Mouse (Mus musculus) megakaryocyte, embryonic 14.5 days (primary cell): ENCODE data around the gene Stap1.

Experiments
- FLI1 ChIP-seq: IDR thresholded peaks from 2 replicates; pipeline ENCODE4 v1.6.1; 2012; ENCODE audit warnings: low read length, inconsistent platforms, mixed read lengths
- GATA1 ChIP-seq: IDR thresholded peaks from 3 replicates; pipeline ENCODE4 v1.6.1; 2012; ENCODE audit warnings: mixed read lengths, low read length, inconsistent platforms, borderline replicate concordance

DNA sequence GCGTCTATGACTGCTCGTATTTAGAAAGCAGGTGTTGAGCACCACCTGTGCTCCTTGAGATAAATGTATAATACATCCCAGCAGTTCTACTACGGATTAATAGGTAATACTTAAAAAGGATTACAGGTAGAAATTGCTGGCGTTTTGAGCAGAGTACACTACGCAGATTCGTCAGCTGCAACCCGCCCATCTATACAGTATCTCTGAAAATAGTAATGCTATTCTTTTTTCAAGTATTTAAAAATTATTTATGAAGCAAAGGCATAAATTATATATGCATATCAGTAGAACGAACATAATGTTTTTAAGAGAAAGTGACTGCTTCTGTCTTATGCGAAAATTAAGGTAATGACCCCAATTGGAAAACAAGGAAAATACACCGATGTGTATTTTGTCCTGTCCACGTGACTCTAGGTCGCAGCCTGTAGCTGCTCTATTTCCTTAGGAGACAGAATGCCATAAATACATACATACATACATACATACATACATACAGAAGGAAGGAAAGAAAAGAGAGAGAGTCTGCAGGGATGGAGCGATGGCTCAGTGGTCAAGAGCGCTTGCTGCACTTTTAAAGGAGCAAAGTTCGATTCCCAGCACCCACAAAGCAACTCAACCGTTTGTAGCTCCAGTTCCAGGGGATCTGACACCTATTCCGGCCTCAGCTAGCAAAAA, 5.5 kb upstream of the Stap1 start:
- TF ChIP-seq FLI1 (no peak), GATA1 (no peak)
